Mouse (Mus musculus) adrenal gland, adult (tissue): Measurements from ENCODE around the gene Epdr1.
"Not testable (repeated sequence)": the region's sequence is repeated elsewhere in the genome, so short reads cannot be mapped to it uniquely, and the experiment has no call there.

Source experiments
- DNase-seq, 2 experiments: peaks; one replicate each; pipeline ENCODE4 v3.0.0; 2022 to 2023; ENCODE audit warnings: low spot score in 1 of 2; ENCODE audit not compliant: inconsistent age in 2 of 2

Gene Epdr1

DNA sequence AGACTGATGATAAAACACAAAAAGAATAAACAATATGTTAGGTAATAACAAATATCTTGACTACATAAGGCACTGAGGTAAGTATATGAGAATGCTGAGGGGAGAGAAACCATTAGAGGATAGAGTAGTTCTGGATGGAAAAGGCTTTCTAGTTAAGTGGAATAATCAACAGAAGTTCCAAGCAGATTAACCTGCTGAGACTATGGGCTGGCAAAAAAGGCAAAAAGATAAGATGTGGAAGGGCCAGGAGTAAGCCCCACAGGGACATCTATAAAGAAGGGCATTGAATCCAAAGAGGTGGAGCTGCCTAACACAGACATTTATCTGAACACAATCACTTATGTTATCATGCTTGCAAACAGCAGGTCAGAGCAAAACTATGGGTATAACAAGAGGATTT lies 11.6 kb downstream of the Epdr1 start:
- no peak for DNase-seq

DNA sequence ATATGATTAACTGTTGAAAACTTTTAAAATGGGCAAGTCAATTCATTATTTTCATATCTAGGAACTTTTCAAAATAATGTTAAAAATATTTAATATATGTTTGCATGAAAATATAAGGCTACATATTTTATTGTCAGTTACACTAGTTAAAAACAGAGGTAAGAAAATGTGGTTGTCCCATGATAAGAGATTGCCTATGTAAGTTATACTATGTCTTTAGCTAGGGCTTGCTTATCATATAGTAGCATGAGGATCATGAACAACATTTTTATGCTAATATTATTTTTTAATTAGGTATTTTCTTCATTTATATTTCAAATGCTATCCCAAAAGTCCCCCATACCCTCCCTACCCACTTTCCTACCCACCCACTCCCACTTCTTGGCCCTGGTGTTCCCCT lies 14.8 kb downstream of the Epdr1 start:
- DNase-seq: no peak

DNA sequence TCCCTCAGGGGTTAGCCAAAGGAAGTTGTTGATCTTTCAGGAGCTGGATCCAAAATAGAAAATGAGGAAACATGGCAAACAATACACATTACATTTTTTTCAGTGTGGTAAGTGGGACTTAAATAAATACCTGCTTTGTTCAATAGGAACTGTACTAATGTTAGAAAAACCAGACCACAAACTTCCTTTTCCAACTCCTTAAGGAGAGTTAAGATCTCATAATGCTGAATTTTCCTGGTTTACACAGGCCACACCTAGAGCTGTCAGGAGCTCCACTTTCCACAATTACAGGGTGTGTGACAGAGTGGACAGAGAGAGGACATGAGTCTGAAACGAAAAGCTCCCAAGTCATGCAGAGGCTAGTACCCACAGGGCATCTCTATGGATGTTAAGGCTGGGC lies 16.0 kb downstream of the Epdr1 start:
- no peak for DNase-seq

DNA sequence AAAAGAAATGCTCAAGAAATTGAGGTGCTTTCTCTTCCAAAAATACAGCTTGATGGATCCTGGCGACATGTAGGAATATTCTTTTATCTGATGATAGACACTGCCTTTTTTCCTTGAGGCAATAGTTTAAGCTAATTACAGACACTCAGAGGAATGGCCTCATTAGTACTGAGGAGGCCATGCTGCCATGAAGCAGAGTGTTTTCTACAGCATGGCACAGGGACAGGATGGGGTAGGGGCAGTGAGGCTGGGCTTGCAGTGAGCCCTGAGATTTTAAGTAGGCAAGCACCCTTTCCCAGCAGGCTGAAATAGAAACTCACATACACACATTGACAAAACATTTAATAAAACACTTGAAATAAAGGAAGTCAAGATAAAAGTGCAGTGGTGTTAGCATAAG lies 17.2 kb downstream of the Epdr1 start:
- no peak for DNase-seq

DNA sequence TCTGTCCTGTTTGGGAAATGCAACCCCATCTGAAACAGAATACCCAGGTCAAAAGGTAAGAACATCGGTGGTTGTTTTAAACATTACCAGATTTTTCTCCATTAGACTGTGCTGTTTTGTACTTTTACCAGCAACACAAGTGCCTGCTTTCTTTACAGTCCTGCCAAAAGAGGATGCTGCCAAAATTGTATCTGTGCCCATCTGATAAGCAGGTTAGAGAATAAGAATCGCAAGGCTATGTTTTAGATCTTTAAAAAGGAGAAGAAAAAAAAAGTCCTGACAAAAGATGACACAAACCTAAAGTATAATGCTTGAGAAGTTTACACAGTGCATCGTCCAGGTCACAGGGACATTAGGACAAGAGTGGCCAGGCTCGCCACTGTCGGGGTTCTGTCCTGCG lies 20.5 kb downstream of the Epdr1 start:
- DNase-seq: peak; percentile 17 to 67

DNA sequence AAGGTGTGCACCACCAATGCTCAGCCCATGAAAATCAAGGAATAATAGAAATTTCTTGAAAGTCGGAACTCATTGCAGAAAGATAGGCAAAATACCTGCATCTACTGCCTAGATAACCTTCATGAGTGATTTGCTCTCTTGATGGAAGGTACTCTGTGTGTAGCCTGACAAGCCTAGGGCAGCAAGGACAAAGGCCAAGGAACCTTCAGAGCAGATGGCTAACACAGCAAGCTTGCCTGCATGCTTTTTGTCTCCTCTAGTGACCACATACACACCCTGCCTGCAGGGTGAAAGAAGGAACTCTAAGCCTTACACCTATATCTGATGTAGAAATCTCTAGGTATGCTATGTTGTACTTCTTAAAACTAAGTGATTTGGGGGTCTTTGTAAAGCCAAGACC lies 24.6 kb downstream of the Epdr1 start:
- DNase-seq: peak in 1 of 2 experiments; percentile 29

DNA sequence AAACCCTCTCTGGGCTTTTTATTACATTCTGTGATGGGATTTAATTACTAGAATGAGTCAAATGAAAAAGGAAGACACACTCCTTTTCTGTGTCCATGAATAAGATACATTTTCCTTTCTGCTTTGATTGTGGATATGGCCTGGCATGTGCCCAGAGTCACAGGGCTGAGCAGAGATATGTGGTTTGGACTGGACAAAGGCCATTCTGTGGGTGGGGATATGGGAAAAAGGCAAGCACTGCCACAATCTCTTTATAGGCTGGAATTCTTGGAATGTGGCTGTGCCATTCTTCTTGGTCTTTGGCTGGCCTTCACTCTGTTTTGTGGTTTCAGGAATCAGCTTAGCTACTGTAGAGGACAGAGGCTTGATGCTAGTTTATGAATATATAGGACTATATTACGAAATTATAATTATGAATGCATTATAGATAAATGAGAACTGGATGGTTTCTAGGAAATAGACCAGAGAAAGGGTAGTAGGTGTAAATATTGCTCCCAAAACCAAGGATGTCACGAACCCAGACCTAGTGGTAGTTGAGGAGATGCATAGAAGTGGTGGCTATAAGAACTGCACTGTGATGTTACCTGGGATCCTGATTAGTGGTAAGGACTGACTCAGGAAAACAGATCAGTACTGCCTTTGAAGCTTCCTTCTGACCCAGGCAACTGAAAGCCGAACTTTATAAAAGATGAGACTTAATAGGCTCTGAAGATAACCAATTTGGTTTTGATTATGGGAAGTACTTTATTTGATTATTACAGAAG lies 28.5 kb downstream of the Epdr1 start:
- peak; percentile 39 to 58 for DNase-seq

DNA sequence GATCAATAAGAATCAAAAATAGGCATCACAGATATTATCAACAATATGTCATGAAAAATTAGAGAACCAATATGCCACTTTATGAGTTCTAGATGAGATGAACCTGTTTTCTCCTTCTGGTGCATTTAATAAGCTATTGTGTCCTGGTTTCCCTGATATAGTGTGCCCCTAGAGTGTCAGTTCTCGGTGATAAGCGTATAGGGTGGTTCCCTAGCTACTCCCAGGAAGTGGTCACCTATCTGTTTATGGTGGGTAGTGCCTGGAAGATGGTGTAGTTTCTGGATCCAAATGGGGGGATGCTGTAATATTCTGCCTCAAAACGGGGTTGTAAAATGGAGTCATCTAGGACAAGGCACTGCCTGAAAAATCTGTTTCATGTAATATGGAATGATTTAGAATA lies 43.8 kb downstream of the Epdr1 start:
- DNase-seq: no peak

DNA sequence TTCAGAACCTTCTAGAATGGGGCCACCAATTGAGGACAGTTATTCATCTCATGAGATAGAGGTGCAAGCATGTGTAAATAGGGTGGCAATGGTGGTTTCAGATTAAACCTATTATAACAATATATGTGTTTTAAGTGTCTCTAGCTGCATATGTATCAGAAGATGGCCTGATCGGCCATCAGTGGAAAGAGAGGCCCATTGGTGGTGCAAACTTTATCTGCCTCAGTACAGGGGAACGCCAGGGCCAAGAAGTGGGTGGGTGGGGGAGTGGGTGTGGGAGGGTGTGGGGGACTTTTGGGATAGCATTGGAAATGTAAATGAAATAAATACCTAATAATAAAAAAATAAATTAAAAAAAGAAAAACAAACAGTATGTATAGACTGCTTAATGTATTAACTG lies 45.0 kb downstream of the Epdr1 start:
- not testable (repeated sequence) for DNase-seq

DNA sequence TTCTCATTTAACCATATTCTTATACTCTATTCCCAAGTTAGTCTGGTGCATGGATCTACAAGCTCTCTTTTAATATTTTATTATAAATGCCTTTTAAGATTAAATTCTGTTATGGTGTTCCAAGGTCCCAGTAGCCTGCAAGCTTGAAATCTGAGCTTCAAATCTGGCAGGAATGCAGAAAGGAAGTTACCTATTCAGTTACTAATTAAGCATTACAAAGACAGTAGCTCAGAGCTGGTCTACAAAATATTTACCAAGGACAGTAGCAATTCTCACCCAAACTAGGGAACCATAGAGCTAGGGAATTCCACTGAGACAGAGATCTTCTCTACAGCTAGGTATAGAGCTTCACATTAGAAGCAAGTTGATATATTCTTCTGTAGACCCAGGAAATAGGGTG lies 49.6 kb downstream of the Epdr1 start:
- not testable (repeated sequence) for DNase-seq

DNA sequence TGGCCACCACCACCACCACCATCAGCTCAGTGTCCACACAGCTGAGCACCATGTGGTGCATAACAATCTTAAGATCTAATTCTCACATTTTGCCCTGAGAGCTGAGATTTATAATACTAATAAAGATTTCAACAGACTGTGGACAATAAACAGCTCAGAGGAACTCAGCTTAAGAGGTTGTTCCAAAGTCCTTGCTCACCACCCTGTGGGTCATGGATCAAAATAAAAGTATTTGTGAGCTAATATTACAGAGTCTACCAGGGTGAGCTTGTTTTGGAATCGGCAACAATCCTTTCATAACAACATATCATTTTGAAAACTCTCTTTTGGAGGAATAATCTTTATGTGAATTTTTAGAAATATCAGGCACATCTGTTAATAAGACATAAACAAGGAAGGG lies 57.2 kb downstream of the Epdr1 start:
- DNase-seq: no peak

DNA sequence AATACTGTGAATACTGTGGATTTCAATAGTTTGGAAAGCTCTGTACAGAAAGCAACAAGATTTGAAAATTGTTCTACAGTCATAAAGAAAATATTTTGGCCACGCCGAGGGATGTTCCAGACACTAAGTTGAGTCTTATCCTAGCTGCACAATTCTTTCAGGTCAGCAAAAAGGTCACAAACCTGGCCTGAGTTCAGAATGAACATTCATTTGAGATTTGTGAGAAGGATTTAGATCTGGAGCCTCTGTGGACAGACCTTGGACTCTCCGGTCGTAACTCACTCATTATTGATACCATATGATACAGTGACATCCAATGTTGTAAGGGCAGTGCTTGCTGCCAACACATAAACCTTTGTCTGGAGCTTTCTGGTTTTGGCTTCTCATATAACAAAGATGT lies 64.3 kb downstream of the Epdr1 start:
- no peak for DNase-seq
